Mouse (Mus musculus) thymus, postnatal 0 days (tissue): ENCODE measurements around the gene Ipo9. TPM values are rescaled to one million over a fixed set of nuclear protein-coding genes. Genes with fewer than 3 reads are reported as not detected.
"Not testable (repeated sequence)": the region's sequence is repeated elsewhere in the genome, so short reads cannot be mapped to it uniquely, and the experiment has no call there.

Experiments
- DNase-seq: peaks from one replicate; pipeline ENCODE4 v3.0.0-alpha.2; 2015; ENCODE audit warnings: low spot score
- polyA plus RNA-seq: library from polyadenylated mRNA; unstranded; fragments of >200 nt; fragmentation: Nextera tagmentation; extraction: Ambion mirVana; gene quantifications from 2 replicates; pipeline ENCODE4 v1.2.1, GENCODE M21; 2015

The Ipo9 gene
- polyA plus RNA-seq, 1 experiment from 2014 or later = 45.0 TPM

GRCm38 (mm10) chr1:135430669-135431017, 344 bp upstream of the Ipo9 start:
- no peak for DNase-seq

GRCm38 (mm10) chr1:135427390-135427789, 2.9 kb downstream of the Ipo9 start:
- DNase-seq = no peak

- DNase-seq = no peak
Measured at GRCm38 (mm10) chr1:135426645-135427044, 3.7 kb downstream of the Ipo9 start.

GRCm38 (mm10) chr1:135422772-135423171, 7.5 kb downstream of the Ipo9 start:
- no peak for DNase-seq

- no peak for DNase-seq
Measured at GRCm38 (mm10) chr1:135413996-135414395, 16.3 kb downstream of the Ipo9 start.

GRCm38 (mm10) chr1:135412130-135412529, 18.2 kb downstream of the Ipo9 start:
- no peak for DNase-seq

- no peak for DNase-seq
Measured at GRCm38 (mm10) chr1:135410967-135411366, 19.3 kb downstream of the Ipo9 start.

GRCm38 (mm10) chr1:135408973-135409372, 21.3 kb downstream of the Ipo9 start:
- no peak for DNase-seq

- DNase-seq = no peak
Measured at GRCm38 (mm10) chr1:135405356-135405755, 24.9 kb downstream of the Ipo9 start.

- DNase-seq = no peak
Measured at GRCm38 (mm10) chr1:135401452-135402110, 28.7 kb downstream of the Ipo9 start.

GRCm38 (mm10) chr1:135399466-135399865, 30.8 kb downstream of the Ipo9 start:
- no peak for DNase-seq

GRCm38 (mm10) chr1:135385161-135385560, 45.1 kb downstream of the Ipo9 start:
- no peak for DNase-seq

- no peak for DNase-seq
Measured at GRCm38 (mm10) chr1:135384171-135384570, 46.1 kb downstream of the Ipo9 start.

- DNase-seq = not testable (repeated sequence)
Measured at GRCm38 (mm10) chr1:135381560-135381959, 48.7 kb downstream of the Ipo9 start.

GRCm38 (mm10) chr1:135380071-135380991, 50.0 kb downstream of the Ipo9 start:
- DNase-seq = no peak

- DNase-seq = no peak
Measured at GRCm38 (mm10) chr1:135379048-135379447, 51.3 kb downstream of the Ipo9 start.

GRCm38 (mm10) chr1:135378576-135378975, 51.7 kb downstream of the Ipo9 start:
- DNase-seq = no peak

GRCm38 (mm10) chr1:135374868-135375581, 55.3 kb downstream of the Ipo9 start, which contains the start of gene Shisa4:
Shisa4 (minus strand) TSS chr1:135375237.
- no peak for DNase-seq

GRCm38 (mm10) chr1:135374175-135374867, 56.0 kb downstream of the Ipo9 start:
- no peak for DNase-seq

GRCm38 (mm10) chr1:135373171-135373677, 57.1 kb downstream of the Ipo9 start:
- no peak for DNase-seq

GRCm38 (mm10) chr1:135369415-135369814, 60.9 kb downstream of the Ipo9 start:
- no peak for DNase-seq
